Mouse (Mus musculus): ENCODE data around the gene 1700034J05Rik.

The 1700034J05Rik gene

GRCm38 (mm10) chr6:146963396-146964150 lies 9.4 kb upstream of the 1700034J05Rik start:
- DNase-seq (ENCODE audit: low spot score in 2 of 2) = no peak

DNA sequence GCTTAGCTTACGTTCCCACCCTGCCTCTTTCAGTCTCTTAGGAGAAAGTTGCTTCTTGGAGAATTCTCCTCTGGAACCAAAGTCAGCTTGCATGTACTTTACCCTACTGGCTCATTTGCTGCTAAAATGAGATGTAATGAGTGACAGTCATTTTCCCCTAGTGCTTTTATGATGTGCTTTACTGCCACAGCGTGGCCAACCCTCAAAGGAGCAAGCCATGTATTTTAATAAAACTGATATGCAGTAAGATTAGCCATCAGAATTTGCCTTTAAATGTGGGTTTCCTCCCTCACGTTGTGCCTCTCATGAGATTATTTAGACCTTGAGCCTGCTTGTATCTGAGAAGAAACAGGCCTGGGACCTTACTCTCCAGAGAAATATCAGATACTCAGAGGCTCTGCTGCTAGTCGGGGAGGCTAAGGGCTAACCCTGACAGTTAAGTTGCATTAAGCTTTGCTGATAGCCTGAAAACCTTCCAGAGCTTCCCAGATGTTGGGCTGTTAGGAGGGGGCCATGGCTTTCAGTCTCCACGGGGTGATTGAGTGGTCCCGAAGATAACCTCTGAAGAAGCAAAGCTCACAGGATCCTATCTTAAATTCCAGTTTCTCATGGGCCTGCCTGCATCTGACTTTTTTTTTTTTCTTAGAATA lies 7.7 kb upstream of the 1700034J05Rik start:
- no peak for DNase-seq (ENCODE audit: low spot score in 2 of 2)

DNA sequence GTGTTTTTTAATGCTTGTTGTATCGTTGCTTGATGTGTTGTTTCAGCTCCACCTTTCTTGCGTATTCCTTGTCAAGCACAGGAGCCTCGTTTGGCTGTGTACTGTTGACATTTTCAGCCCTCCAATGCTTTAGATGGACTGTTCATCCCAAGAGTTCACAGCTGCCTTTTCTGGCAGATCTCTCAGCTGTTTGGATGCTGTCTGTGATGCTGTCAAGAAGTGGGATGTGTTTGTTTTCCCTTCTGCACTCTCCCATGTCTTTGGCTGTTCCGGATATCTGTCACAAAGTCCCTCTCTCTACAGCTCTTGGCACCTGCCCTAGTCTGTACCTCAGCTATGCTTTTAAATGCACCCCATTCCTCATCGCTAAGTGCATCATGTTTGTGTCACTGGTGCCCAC lies 6.7 kb upstream of the 1700034J05Rik start:
- DNase-seq (ENCODE audit: low spot score in 2 of 2) = no peak

GRCm38 (mm10) chr6:146959908-146960680 lies 5.9 kb upstream of the 1700034J05Rik start:
- no peak for DNase-seq (ENCODE audit: low spot score in 2 of 2)

DNA sequence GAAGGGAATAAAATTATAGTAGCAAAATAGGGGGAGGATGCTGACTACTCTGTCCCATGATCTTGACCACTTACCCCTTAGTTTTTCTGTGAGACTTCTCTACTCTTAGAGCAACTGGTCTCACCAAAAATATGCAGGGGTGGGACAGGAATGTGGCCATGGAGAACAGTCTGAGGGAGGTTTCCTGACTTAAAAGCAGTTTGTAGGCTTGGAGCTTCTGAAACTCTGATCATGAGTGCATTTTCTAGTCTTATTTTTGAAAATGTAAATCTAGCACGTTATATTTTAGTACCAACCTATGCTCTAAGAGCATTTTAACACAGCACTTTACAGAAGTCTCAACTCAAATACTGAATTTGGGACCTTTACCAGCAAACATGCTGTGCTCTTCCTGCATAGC lies 4.5 kb upstream of the 1700034J05Rik start:
- DNase-seq (ENCODE audit: low spot score in 2 of 2) = no peak

DNA sequence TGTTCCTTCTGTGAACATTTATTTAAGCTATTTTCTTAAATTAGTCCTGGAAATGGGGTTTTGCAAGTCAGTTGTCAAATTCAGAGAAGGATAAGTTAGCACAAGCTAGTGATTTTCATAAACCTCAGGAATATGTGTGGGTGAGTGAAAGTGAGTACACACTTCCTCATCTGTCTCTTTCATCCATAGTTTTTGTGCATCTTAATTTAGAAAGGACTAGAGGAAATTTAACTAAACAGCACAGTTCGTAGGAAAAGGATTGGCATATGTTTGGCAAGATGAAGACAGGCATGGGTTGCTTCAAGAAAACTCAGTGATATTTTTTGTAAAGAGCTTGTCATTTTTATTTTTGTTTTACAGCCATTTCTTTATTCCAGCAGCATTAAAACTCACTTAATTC lies 2.7 kb upstream of the 1700034J05Rik start:
- no peak for DNase-seq (ENCODE audit: low spot score in 2 of 2)

DNA sequence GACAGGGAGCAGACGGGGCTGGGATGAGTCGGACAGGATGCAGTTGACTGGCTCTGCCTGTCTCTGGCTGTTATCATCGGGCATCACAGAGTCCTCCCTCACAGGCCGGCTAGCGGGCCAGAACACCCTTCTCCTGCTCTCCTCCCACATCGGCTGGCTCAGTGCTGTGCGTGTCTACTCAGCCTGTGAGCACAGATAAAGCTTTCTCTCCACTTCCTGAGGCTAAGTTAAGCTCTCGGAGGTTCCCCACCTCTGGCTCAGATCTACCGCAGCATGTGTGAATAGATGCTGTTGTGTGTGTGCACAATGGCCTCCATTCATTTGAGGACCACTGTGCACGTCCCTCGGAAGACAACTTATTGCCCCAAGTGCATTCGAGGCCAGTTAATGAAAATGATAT lies 1.7 kb upstream of the 1700034J05Rik start:
- no peak for DNase-seq (ENCODE audit: low spot score in 2 of 2)

DNA sequence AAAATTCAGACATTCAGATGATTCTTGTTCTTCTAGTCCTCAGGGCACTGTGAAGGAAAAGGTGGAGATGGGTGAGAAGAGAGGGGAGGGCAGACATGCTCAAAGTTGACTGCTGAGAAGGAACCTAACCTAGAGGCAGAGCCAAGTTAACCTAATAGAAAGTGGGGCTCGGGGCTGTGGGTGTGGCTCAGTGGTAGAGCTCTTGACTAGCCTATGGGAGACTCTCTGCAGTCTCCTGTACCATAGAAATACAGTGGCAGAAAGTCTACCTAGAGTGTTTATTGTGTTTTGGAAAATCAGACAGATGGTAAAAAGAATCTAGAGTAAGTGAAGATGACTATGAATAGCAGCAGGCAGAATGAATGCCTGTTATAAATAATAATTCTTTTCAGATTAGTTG lies 1.3 kb upstream of the 1700034J05Rik start:
- no peak for DNase-seq (ENCODE audit: low spot score in 2 of 2)

DNA sequence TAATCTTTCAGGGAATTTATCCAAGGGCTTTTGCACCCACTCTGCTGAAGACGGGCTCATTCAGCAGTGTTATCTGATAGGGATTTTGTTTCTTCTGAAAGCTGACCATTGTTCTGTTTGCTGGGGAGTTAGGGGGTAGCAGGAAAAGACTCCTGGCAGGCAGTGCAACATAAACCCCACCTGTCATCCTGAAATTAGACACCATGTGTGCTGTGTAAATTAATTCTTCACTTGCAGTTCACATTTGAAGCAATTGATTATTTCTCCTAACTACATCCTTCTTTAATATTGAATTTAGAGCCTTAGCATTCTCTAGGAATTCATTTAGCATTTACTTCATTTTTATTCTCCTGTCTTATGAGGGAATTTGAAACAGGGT lies 3.8 kb downstream of the 1700034J05Rik start:
- DNase-seq (ENCODE audit: low spot score in 2 of 2) = no peak

GRCm38 (mm10) chr6:146949682-146950453 lies 4.4 kb downstream of the 1700034J05Rik start:
- no peak for DNase-seq (ENCODE audit: low spot score in 2 of 2)

- no peak for DNase-seq (ENCODE audit: low spot score in 2 of 2)
Measured at GRCm38 (mm10) chr6:146947186-146947585, 7.0 kb downstream of the 1700034J05Rik start.

DNA sequence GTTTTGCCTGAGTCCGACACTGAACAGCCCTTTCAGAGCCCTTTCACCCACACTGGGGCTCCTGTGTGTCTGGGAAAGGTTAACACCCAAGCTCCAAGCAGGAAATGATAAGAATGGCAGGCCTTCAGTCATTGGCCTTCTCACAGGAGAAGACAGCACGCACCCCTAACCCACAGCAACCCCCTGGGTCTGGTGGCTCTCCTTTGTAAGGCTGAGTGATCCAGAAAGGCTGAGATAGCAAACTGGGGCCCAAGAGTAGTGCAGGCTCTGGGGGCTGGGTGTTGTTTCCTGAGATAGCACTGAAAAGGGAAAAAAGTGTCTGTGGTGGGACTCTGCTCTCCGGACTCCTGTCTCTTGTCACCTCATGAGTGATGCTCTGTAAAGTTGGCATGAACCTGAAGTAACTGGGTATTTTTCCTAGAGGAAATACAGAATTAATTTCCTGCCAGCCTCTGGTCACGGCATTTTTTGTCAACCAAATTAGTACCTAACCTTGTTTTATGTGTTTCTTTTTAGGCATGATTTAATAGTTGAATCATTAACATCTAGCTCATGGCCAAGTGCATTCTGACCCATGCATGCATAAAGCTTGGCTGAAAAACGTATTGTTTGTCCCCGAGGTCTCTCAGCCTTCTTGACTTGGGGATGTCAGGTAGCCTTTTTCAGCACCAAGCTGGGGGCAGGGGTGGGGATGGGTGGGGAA lies 7.7 kb downstream of the 1700034J05Rik start:
- DNase-seq (ENCODE audit: low spot score in 2 of 2) = no peak

DNA sequence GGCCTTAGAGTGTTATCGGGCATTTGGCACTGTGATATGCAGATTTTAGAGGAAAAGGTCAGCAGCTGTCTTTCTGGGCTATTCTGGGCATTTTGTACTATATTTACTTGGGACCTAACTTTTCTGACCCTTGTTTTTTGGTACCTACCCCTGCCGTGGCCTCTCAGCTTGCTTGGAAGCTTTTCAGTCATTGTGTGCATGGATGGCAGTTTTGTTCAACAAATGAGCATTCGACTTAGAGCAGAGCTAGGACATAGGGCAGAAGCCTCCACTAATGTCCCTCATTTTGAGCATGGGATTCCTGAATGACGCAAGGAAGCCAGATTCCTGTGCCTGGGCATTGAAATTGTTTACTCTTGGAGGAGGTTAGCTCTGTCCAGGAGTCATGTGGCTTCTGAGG lies 9.4 kb downstream of the 1700034J05Rik start:
- no peak for DNase-seq (ENCODE audit: low spot score in 2 of 2)

DNA sequence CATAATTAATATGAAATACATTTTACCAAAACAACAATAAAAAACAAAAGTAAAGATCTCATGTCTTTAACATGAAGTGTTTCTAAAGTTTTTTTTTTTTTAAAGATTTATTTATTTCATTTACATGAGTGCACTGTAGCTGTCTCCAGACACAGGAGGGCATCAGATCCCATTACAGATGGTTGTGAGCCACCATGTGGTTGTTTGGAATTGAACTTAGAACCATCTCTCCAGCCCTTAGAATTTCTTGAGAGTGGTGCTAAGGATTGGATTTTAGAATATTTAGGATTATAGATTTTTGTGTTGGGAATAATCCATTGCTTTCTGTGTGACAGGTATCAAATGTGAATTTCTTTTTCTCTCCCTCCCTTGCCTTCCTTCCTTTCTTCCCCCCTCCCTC lies 10.2 kb downstream of the 1700034J05Rik start:
- DNase-seq (ENCODE audit: low spot score in 2 of 2) = no peak

DNA sequence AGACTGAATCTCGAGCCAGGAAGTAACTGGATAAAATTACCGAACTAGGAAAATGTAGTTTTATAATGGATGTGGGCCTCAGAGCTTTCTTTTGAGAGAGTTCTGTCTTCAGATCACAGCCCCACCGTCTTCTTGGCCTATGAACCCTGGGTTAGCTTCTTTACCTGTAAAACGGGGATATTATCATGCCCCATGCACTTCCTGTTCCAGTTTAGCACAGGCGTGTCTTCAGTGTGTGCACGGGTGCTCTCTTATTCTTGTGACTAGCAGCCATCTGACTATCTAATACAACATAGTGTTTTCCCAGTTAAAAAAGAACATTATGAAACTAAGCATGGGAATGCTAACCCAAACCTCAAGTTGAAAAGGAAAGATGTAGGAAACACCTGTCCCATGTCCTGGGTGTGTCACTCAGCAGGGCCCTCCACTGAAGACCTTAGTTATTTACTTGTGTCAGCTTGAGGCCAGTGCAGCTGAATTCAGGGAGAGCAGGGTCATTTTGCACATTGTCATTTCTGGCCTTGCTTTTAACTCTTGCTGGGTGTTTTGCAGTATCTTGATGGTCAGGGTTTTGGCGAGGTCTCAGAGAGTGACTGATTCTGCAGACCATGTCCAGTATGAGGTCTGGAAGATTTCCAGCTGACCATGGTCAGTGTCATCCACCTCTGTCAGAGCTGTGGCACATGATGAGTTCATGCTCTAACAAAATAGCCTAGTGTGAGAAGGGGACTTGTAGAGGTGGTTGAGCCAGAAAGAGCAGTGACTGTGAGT lies 12.5 kb downstream of the 1700034J05Rik start:
- no peak for DNase-seq (ENCODE audit: low spot score in 2 of 2)

DNA sequence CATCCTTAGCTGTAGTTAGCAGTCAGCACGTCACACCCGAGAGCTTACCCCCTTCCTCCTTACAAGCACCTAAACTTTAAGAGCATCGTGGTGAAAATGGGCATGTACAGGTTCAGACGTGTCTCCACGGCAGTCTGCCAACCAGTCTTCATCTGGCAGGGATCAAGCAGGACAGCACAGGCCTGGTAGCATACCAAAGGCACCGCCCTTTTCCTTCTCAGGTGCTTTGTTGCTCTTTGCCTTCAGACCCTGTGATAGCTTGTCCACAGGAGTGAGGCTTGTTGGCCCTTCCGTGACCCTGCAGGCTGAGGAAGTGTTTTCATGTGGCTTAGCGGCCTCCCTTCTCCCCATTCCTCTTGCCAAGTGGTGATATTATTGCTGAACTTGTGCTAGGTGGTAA lies 15.2 kb downstream of the 1700034J05Rik start:
- peak; percentile 77 to 84 for DNase-seq (ENCODE audit: low spot score in 2 of 2)

- DNase-seq (ENCODE audit: low spot score in 2 of 2) = no peak
Measured at GRCm38 (mm10) chr6:146935957-146936356, 18.3 kb downstream of the 1700034J05Rik start.

- DNase-seq (ENCODE audit: low spot score in 2 of 2) = no peak
Measured at GRCm38 (mm10) chr6:146933123-146933522, 21.1 kb downstream of the 1700034J05Rik start.

- DNase-seq (ENCODE audit: low spot score in 2 of 2) = no peak
Measured at GRCm38 (mm10) chr6:146929031-146929430, 25.2 kb downstream of the 1700034J05Rik start.

- DNase-seq (ENCODE audit: low spot score in 2 of 2) = no peak
Measured at GRCm38 (mm10) chr6:146928108-146928507, 26.1 kb downstream of the 1700034J05Rik start.
